Mouse (Mus musculus) olfactory bulb, adult 2 months (tissue): ENCODE measurements at regions not wholly inside any gene's neighbourhood (a gene's known extent, or its start where the extent isn't known, plus 50 kb on each side); places are given as distances from the start of the nearest gene placed in this dataset.

Experiments
- CTCF ChIP-seq: fragments of 200-500 bp; IDR thresholded peaks from 2 replicates; pipeline ENCODE4 v1.5.1; 2012; ENCODE audit warnings: low read depth, mild to moderate bottlenecking, low read length, moderate library complexity; ENCODE audit not compliant: insufficient read depth
- POLR2A ChIP-seq: fragments of 200-500 bp; IDR thresholded peaks from 2 replicates; pipeline ENCODE4 v1.6.1; 2012; ENCODE audit warnings: mild to moderate bottlenecking, low read depth, low read length, moderate library complexity; ENCODE audit not compliant: insufficient read depth

GRCm38 (mm10) chr14:61995253-61995652, 297.1 kb upstream of the Rnaseh2b start:
- TF ChIP-seq CTCF (no peak), POLR2A (no peak)
